Mouse (Mus musculus): ENCODE results near the gene Vmn1r43. TPM values are rescaled to one million over a fixed set of nuclear protein-coding genes. Genes with fewer than 3 reads are reported as not detected.

Gene Vmn1r43
- polyA plus RNA-seq, 1 experiment: 0.04 TPM

GRCm38 (mm10) chr6:89867276-89867675 is 8.9 kb downstream of the Vmn1r43 start:
- no peaks in the 10 kb centered on the region for H3K79me2 ChIP-seq (ENCODE audit: control insufficient read depth, insufficient read depth)
- TF ChIP-seq FOSL1 (IDR thresholded peaks at IDR 0.05; ENCODE audit: insufficient read depth, low read length, poor library complexity, severe bottlenecking) (peak; percentile 30), CTCF (IDR thresholded peaks at IDR 0.05; ENCODE audit: control insufficient read depth, insufficient read depth, insufficient read length) (no peak), MYOD1 (IDR thresholded peaks at IDR 0.05; ENCODE audit: control insufficient read depth, insufficient read length, low read depth) (peak; percentile 71)

DNA sequence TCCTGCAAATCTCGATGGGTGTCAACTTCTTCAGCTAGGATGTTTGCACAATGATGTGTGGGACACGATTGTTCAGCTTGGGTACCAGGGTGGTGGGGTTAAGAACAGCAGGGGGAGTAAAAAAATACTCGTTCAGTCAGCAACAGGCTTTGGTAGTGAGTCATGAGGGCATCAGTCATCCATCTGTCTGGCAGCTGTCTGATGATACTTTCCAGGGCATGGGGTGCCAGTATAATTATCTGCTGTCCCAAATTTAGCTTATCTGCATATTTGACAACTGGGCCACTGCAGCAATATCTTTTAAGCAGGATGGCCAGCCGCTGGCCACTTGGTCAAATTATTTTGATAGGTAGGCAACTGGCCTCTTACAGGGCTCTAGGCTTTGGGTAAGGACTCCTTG is 12.4 kb downstream of the Vmn1r43 start:
- peak; percentile 21 for TF ChIP-seq CEBPB (IDR thresholded peaks at IDR 0.05; ENCODE audit: low read depth)
- no peak for TF ChIP-seq MYOG (IDR thresholded peaks at IDR 0.05; ENCODE audit: control insufficient read depth, extremely low read depth, insufficient read length)
- peak; percentile 84 for TF ChIP-seq MYOD1 (IDR thresholded peaks at IDR 0.05; ENCODE audit: control insufficient read depth, insufficient read length, low read depth)
- TF ChIP-seq FOSL1 (IDR thresholded peaks at IDR 0.05; ENCODE audit: insufficient read depth, low read length, poor library complexity, severe bottlenecking): peak; percentile 46
- no peak for TF ChIP-seq CTCF (IDR thresholded peaks at IDR 0.05; ENCODE audit: control insufficient read depth, insufficient read depth, insufficient read length)
- no peak for TF ChIP-seq USF1 (IDR thresholded peaks at IDR 0.05; ENCODE audit: low read depth)
- no peak for TF ChIP-seq MAX (IDR thresholded peaks at IDR 0.05)

More at GRCm38 (mm10) chr6:89867276-89867675, 8.9 kb downstream of the Vmn1r43 start:
- H3K4me3 ChIP-seq (ENCODE audit: insufficient read depth, poor library complexity, severe bottlenecking): no peak overlapping the region
- H3K27me3 ChIP-seq (ENCODE audit: control insufficient read depth, insufficient read depth, insufficient read length): no peaks in the 10 kb centered on the region
- no peaks in the 10 kb centered on the region for H3K79me3 ChIP-seq (ENCODE audit: low read depth)
- H3K36me3 ChIP-seq (ENCODE audit: control insufficient read depth, insufficient read depth): no peaks in the 10 kb centered on the region
- H3ac ChIP-seq (ENCODE audit: control insufficient read depth, insufficient read length, low read depth): no peak overlapping the region

GRCm38 (mm10) chr6:89859839-89860238 is 16.4 kb downstream of the Vmn1r43 start:
- TF ChIP-seq USF1 (IDR thresholded peaks at IDR 0.05; ENCODE audit: low read depth): no peak
- TF ChIP-seq MYOD1 (IDR thresholded peaks at IDR 0.05; ENCODE audit: control insufficient read depth, insufficient read length, low read depth): peak; percentile 58
- Histone ChIP-seq H3ac (ENCODE audit: control insufficient read depth, insufficient read length, low read depth) (no peak overlapping the region), H3K79me3 (ENCODE audit: low read depth) (no peaks in the 10 kb centered on the region), H3K4me3 (ENCODE audit: insufficient read depth, poor library complexity, severe bottlenecking) (no peak overlapping the region), H3K79me2 (ENCODE audit: control insufficient read depth, insufficient read depth) (no peaks in the 10 kb centered on the region), H3K27me3 (ENCODE audit: control insufficient read depth, insufficient read depth, insufficient read length) (no peaks in the 10 kb centered on the region), H3K36me3 (ENCODE audit: control insufficient read depth, insufficient read depth) (no peaks in the 10 kb centered on the region)

More for the DNA sequence above, 12.4 kb downstream of the Vmn1r43 start:
- Histone ChIP-seq H3K4me3 (ENCODE audit: insufficient read depth, poor library complexity, severe bottlenecking) (no peak overlapping the region), H3K79me2 (ENCODE audit: control insufficient read depth, insufficient read depth) (no peaks in the 10 kb centered on the region), H3K79me3 (ENCODE audit: low read depth) (no peaks in the 10 kb centered on the region), H3ac (ENCODE audit: control insufficient read depth, insufficient read length, low read depth) (no peak overlapping the region), H3K27me3 (ENCODE audit: control insufficient read depth, insufficient read depth, insufficient read length) (no peaks in the 10 kb centered on the region), H3K36me3 (ENCODE audit: control insufficient read depth, insufficient read depth) (no peaks in the 10 kb centered on the region)

GRCm38 (mm10) chr6:89857552-89857951 is 18.7 kb downstream of the Vmn1r43 start:
- no peaks in the 10 kb centered on the region for H3K79me3 ChIP-seq (ENCODE audit: low read depth)
- no peaks in the 10 kb centered on the region for H3K27me3 ChIP-seq (ENCODE audit: control insufficient read depth, insufficient read depth, insufficient read length)
- H3ac ChIP-seq (ENCODE audit: control insufficient read depth, insufficient read length, low read depth): no peak overlapping the region
- no peaks in the 10 kb centered on the region for H3K36me3 ChIP-seq (ENCODE audit: control insufficient read depth, insufficient read depth)
- TF ChIP-seq MAX (IDR thresholded peaks at IDR 0.05) (no peak), FOSL1 (IDR thresholded peaks at IDR 0.05; ENCODE audit: insufficient read depth, low read length, poor library complexity, severe bottlenecking) (no peak), USF1 (IDR thresholded peaks at IDR 0.05; ENCODE audit: low read depth) (no peak), MYOG (IDR thresholded peaks at IDR 0.05; ENCODE audit: control insufficient read depth, extremely low read depth, insufficient read length) (no peak), CTCF (IDR thresholded peaks at IDR 0.05; ENCODE audit: control insufficient read depth, insufficient read depth, insufficient read length) (no peak), CEBPB (IDR thresholded peaks at IDR 0.05; ENCODE audit: low read depth) (no peak)
- H3K79me2 ChIP-seq (ENCODE audit: control insufficient read depth, insufficient read depth): no peaks in the 10 kb centered on the region
- no peak overlapping the region for H3K4me3 ChIP-seq (ENCODE audit: insufficient read depth, poor library complexity, severe bottlenecking)

Other genes starting within 250 kb of the Vmn1r43 start
- 5.7 TPM for gene Txnrd3, start 232.4 kb downstream of the Vmn1r43 start, polyA plus RNA-seq (2012; fragmentation: generic; extraction: Trizol)
- not detected for gene Vmn1r40, start 168.9 kb downstream of the Vmn1r43 start, polyA plus RNA-seq (2012; fragmentation: generic; extraction: Trizol)
- not detected for gene Vmn1r41, start 135.6 kb downstream of the Vmn1r43 start, polyA plus RNA-seq (2012; fragmentation: generic; extraction: Trizol)
- gene Vmn1r42, start within 50 bp of the Vmn1r43 start, polyA plus RNA-seq (2012; fragmentation: generic; extraction: Trizol): not detected
- gene Vmn1r44, start 7.2 kb upstream of the Vmn1r43 start, polyA plus RNA-seq (2012; fragmentation: generic; extraction: Trizol): not detected
- gene Vmn1r45, start 64.2 kb upstream of the Vmn1r43 start, polyA plus RNA-seq (2012; fragmentation: generic; extraction: Trizol): not detected
- gene Vmn1r46, start 92.9 kb upstream of the Vmn1r43 start, polyA plus RNA-seq (2012; fragmentation: generic; extraction: Trizol): not detected
- not detected for gene Vmn1r47, start 139.7 kb upstream of the Vmn1r43 start, polyA plus RNA-seq (2012; fragmentation: generic; extraction: Trizol)
- not detected for gene Vmn1r48, start 160.4 kb upstream of the Vmn1r43 start, polyA plus RNA-seq (2012; fragmentation: generic; extraction: Trizol)
- gene Vmn1r49, start 202.1 kb upstream of the Vmn1r43 start, polyA plus RNA-seq (2012; fragmentation: generic; extraction: Trizol): not detected
- gene Vmn1r50, start 225.0 kb upstream of the Vmn1r43 start, polyA plus RNA-seq (2012; fragmentation: generic; extraction: Trizol): not detected
- gene Vmn1r51, start 246.2 kb upstream of the Vmn1r43 start, polyA plus RNA-seq (2012; fragmentation: generic; extraction: Trizol): not detected